Mouse (Mus musculus): ENCODE measurements around the gene Ehd4. TPM values are rescaled to one million over a fixed set of nuclear protein-coding genes. Genes with fewer than 3 reads are reported as not detected.

The Ehd4 gene
- total and polyA plus RNA-seq, 2 experiments: 2.9 to 7.4 TPM

- Histone ChIP-seq H3K36me3 (ENCODE audit: control insufficient read depth, insufficient read depth, low read length) (no peaks in the 10 kb centered on the region), H3K4me1 (ENCODE audit: control insufficient read depth, insufficient read depth, low read length) (no peaks in the 10 kb centered on the region), H3K27me3 (ENCODE audit: control insufficient read depth, insufficient read depth, low read length) (no peaks in the 10 kb centered on the region), H3K27ac (replicated peaks; ENCODE audit: insufficient read depth, low read depth, low read length) (no peak overlapping the region), H3K9ac (ENCODE audit: low read depth, low read length) (no peak overlapping the region), H3K4me3 (ENCODE audit: insufficient read depth, low read depth, low read length) (no peak overlapping the region), H3K79me2 (ENCODE audit: control insufficient read depth, insufficient read depth, low read length) (no peaks in the 10 kb centered on the region)
- 87% methylated on average over 8 of the region's 8 CpGs for WGBS
- no peak for DNase-seq (ENCODE audit: extremely low read depth, low read depth, low spot score)
- no peak for TF ChIP-seq POLR2A (IDR thresholded peaks at IDR 0.05; ENCODE audit: extremely low read depth, insufficient read depth, low read length)
- TF ChIP-seq CTCF (IDR thresholded peaks at IDR 0.05; ENCODE audit: low read depth, low read length): no peak
Observed at GRCm38 (mm10) chr2:120167763-120168162, 13.4 kb upstream of the Ehd4 start.

- H3K27ac ChIP-seq (replicated peaks; ENCODE audit: insufficient read depth, low read depth, low read length): no peak overlapping the region
- 85% methylated on average over 10 of the region's 10 CpGs for WGBS
- TF ChIP-seq CTCF (IDR thresholded peaks at IDR 0.05; ENCODE audit: low read depth, low read length) (no peak), POLR2A (IDR thresholded peaks at IDR 0.05; ENCODE audit: extremely low read depth, insufficient read depth, low read length) (no peak)
Observed at GRCm38 (mm10) chr2:120165474-120165873, 11.1 kb upstream of the Ehd4 start.

GRCm38 (mm10) chr2:120159434-120159833 lies 5.0 kb upstream of the Ehd4 start:
- no peak overlapping the region for H3K27ac ChIP-seq (replicated peaks; ENCODE audit: insufficient read depth, low read depth, low read length)
- TF ChIP-seq POLR2A (IDR thresholded peaks at IDR 0.05; ENCODE audit: extremely low read depth, insufficient read depth, low read length): no peak
- no peak for TF ChIP-seq CTCF (IDR thresholded peaks at IDR 0.05; ENCODE audit: low read depth, low read length)
- WGBS: 94% methylated on average over 2 of the region's 2 CpGs

More at GRCm38 (mm10) chr2:120165474-120165873, 11.1 kb upstream of the Ehd4 start:
- Histone ChIP-seq H3K9ac (ENCODE audit: low read depth, low read length) (no peak overlapping the region), H3K4me1 (ENCODE audit: control insufficient read depth, insufficient read depth, low read length) (no peaks in the 10 kb centered on the region), H3K36me3 (ENCODE audit: control insufficient read depth, insufficient read depth, low read length) (no peaks in the 10 kb centered on the region), H3K27me3 (ENCODE audit: control insufficient read depth, insufficient read depth, low read length) (no peaks in the 10 kb centered on the region), H3K79me2 (ENCODE audit: control insufficient read depth, insufficient read depth, low read length) (no peaks in the 10 kb centered on the region), H3K4me3 (ENCODE audit: insufficient read depth, low read depth, low read length) (no peak overlapping the region)
- DNase-seq (ENCODE audit: extremely low read depth, low read depth, low spot score): no peak

DNA sequence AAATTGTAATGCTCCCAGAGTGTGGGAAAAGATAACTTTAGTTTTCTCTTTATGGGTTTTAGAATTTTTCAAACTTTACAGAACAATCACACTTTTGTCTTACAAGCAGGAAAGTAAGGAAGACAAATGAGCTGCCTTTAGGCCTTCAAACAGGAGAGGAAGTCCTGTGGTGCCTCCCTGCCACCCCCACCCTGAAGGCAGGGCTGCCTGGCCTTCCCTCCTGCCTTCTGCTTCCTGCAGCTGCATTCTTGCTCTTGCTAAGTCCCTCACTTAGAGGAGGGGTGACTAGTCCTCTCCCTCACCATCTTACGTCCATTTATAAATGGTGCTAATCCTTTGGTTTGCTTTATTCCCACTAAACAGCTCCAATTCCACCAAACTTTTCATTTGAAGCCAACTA lies 4.4 kb upstream of the Ehd4 start:
- Histone ChIP-seq H3K27me3 (ENCODE audit: control insufficient read depth, insufficient read depth, low read length) (no peaks in the 10 kb centered on the region), H3K79me2 (ENCODE audit: control insufficient read depth, insufficient read depth, low read length) (no peaks in the 10 kb centered on the region), H3K4me1 (ENCODE audit: control insufficient read depth, insufficient read depth, low read length) (no peaks in the 10 kb centered on the region; the same call in 1 of the 2 replicates), H3K4me3 (ENCODE audit: insufficient read depth, low read depth, low read length) (no peak overlapping the region), H3K9ac (ENCODE audit: low read depth, low read length) (no peak overlapping the region), H3K36me3 (ENCODE audit: control insufficient read depth, insufficient read depth, low read length) (no peaks in the 10 kb centered on the region), H3K27ac (replicated peaks; ENCODE audit: insufficient read depth, low read depth, low read length) (no peak overlapping the region)
- WGBS: 66% methylated on average over 1 of the region's 1 CpGs
- TF ChIP-seq CTCF (IDR thresholded peaks at IDR 0.05; ENCODE audit: low read depth, low read length) (no peak), POLR2A (IDR thresholded peaks at IDR 0.05; ENCODE audit: extremely low read depth, insufficient read depth, low read length) (no peak)
- no peak for DNase-seq (ENCODE audit: extremely low read depth, low read depth, low spot score)

More at GRCm38 (mm10) chr2:120159434-120159833, 5.0 kb upstream of the Ehd4 start:
- no peaks in the 10 kb centered on the region; the same call in 1 of the 2 replicates for H3K4me1 ChIP-seq (ENCODE audit: control insufficient read depth, insufficient read depth, low read length)
- no peak for DNase-seq (ENCODE audit: extremely low read depth, low read depth, low spot score)
- H3K27me3 ChIP-seq (ENCODE audit: control insufficient read depth, insufficient read depth, low read length): no peaks in the 10 kb centered on the region
- no peaks in the 10 kb centered on the region for H3K36me3 ChIP-seq (ENCODE audit: control insufficient read depth, insufficient read depth, low read length)
- no peak overlapping the region for H3K4me3 ChIP-seq (ENCODE audit: insufficient read depth, low read depth, low read length)
- no peak overlapping the region for H3K9ac ChIP-seq (ENCODE audit: low read depth, low read length)
- H3K79me2 ChIP-seq (ENCODE audit: control insufficient read depth, insufficient read depth, low read length): no peaks in the 10 kb centered on the region

- DNase-seq (ENCODE audit: extremely low read depth, low read depth, low spot score): peak; percentile 16
- Histone ChIP-seq H3K9ac (ENCODE audit: low read depth, low read length) (no peak overlapping the region), H3K4me3 (ENCODE audit: insufficient read depth, low read depth, low read length) (no peak overlapping the region), H3K27me3 (ENCODE audit: control insufficient read depth, insufficient read depth, low read length) (no peaks in the 10 kb centered on the region), H3K27ac (replicated peaks; ENCODE audit: insufficient read depth, low read depth, low read length) (no peak overlapping the region), H3K79me2 (ENCODE audit: control insufficient read depth, insufficient read depth, low read length) (no peaks in the 10 kb centered on the region), H3K36me3 (ENCODE audit: control insufficient read depth, insufficient read depth, low read length) (no peaks in the 10 kb centered on the region), H3K4me1 (ENCODE audit: control insufficient read depth, insufficient read depth, low read length) (peaks cover 1% of the 10 kb centered on the region; the same call in 1 of the 2 replicates)
- TF ChIP-seq POLR2A (IDR thresholded peaks at IDR 0.05; ENCODE audit: extremely low read depth, insufficient read depth, low read length) (no peak), CTCF (IDR thresholded peaks at IDR 0.05; ENCODE audit: low read depth, low read length) (peak; percentile 14; the same call in 1 of the 2 replicates)
- WGBS: 43% methylated on average over 5 of the region's 5 CpGs
Observed at GRCm38 (mm10) chr2:120158016-120158415, 3.6 kb upstream of the Ehd4 start.

DNA sequence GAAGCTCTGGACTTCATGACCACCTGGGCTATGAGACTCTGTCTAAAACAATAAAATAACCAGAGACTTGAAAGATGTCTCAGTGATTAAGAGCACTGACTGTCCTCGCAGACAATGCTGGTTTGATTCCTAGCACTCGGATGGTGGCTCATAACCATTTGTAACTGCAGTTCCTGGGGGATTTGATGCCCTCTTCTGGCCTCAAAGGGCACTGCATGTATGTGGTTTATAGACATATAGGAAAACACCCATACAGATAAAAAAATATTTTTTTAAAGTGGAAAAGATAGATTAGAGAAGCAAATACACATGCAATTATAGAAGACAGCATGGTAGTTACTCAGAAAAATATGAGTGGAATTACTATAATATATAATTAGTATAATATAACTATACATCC lies 3.2 kb upstream of the Ehd4 start:
- 82% methylated on average over 2 of the region's 2 CpGs for WGBS
- DNase-seq (ENCODE audit: extremely low read depth, low read depth, low spot score): no peak
- TF ChIP-seq CTCF (IDR thresholded peaks at IDR 0.05; ENCODE audit: low read depth, low read length): no peak
- no peak for TF ChIP-seq POLR2A (IDR thresholded peaks at IDR 0.05; ENCODE audit: extremely low read depth, insufficient read depth, low read length)
- Histone ChIP-seq H3K4me1 (ENCODE audit: control insufficient read depth, insufficient read depth, low read length) (peaks cover 1% of the 10 kb centered on the region; the same call in 1 of the 2 replicates), H3K9ac (ENCODE audit: low read depth, low read length) (no peak overlapping the region), H3K79me2 (ENCODE audit: control insufficient read depth, insufficient read depth, low read length) (no peaks in the 10 kb centered on the region), H3K27ac (replicated peaks; ENCODE audit: insufficient read depth, low read depth, low read length) (no peak overlapping the region), H3K27me3 (ENCODE audit: control insufficient read depth, insufficient read depth, low read length) (no peaks in the 10 kb centered on the region), H3K36me3 (ENCODE audit: control insufficient read depth, insufficient read depth, low read length) (no peaks in the 10 kb centered on the region), H3K4me3 (ENCODE audit: insufficient read depth, low read depth, low read length) (no peak overlapping the region)

Measured in liver, adult 2 months (tissue).